Mouse (Mus musculus): ENCODE results near the gene Chd4.
"Not testable (repeated sequence)": the region's sequence is repeated elsewhere in the genome, so short reads cannot be mapped to it uniquely, and the experiment has no call there.

Chd4 gene

DNA sequence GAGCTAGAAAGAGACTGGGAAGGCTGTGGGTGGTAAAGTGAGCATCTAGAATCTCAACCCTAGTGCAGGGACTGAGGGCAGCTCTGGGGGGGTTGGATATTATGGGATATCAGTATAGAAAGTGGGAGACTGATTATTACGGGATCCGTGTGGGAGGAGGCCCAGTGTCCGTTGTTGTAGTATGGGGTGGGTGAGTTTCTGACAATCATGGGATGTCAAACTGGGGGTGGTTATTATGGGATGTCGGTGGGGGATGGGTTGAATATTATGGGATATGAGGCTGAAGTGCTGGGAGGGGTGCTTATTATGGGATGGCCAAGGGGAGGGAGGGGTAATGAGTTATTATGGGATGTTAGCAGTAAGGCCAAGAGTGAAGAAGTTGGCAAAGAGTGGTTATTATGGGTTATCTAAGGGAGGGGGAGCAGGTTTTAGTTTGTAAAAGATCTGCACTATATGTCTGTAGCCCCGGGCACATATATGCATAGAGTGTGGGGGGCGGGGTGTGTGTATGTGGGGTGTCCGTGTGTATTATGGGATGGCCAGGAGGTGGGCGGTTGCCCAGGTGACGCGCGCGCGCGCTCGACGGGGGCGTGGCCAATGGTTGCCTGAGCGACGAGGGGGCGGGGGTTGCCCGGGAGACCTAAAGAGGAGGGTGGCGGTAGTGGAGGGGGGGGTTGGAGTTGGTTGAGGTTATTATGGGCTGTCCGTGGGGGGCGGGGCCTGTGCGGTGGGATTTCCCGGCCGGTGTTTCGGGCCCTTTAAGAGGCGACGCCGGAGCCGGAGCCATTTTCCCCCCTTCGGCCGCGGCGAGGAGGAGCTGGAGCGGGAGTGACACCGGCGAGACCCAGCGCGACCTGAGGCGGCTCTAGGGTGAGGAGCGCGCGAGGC lies at the start of gene Chd4:
Gene Chd4 (plus strand): TSS at position 591 of the 888 bp plus-strand sequence.
- peak; percentile 99 for DNase-seq

GRCm38 (mm10) chr6:125046691-125047090 lies 49.1 kb upstream of the Chd4 start:
- DNase-seq = peak; percentile 90

GRCm38 (mm10) chr6:125049678-125050077 lies 46.1 kb upstream of the Chd4 start, which contains the start of gene Acrbp:
Gene Acrbp (plus strand): TSS chr6:125049689.
- DNase-seq = no peak

GRCm38 (mm10) chr6:125051237-125051636 lies 44.5 kb upstream of the Chd4 start:
- DNase-seq = no peak

DNA sequence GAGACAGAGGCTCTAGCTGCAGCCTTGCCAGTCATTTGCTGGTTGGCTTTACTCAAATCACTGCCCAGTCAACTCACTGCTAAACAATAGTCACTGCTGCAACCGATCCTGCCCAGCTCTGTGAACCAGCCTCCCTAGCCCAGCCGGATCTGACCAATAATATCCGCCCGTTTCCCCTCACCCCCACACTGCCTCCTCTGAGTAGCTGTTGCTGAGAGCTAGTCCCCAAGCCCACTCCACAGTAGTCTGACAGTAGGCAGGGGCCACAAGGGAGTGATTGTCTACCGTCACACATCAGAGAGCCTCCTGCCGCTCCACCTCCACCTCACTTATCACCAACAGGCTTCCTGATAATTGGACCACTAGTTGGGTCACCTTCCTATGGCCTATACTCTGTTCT lies 34.3 kb upstream of the Chd4 start:
- DNase-seq = no peak

- no peak for DNase-seq
Observed at GRCm38 (mm10) chr6:125062511-125062910, 33.3 kb upstream of the Chd4 start.

DNA sequence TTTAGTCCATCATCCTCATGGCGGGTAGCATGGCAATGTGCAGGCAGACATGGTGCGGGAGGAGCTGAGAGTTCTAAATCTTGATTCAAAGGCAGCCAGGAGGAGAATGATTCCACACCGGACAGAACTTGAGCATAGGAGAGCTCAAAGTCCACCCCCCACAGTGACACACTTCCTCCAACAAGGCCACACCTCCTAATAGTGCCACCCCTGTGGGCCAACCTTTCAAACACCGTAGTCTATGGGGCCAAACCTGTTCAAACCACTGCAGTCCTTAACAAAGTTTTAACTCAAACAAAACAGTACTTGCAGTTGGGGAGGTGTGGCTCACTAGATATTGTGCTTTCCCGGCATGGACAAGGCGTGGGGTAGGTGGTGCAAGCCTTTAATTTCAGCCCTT lies 31.9 kb upstream of the Chd4 start:
- DNase-seq = no peak

DNA sequence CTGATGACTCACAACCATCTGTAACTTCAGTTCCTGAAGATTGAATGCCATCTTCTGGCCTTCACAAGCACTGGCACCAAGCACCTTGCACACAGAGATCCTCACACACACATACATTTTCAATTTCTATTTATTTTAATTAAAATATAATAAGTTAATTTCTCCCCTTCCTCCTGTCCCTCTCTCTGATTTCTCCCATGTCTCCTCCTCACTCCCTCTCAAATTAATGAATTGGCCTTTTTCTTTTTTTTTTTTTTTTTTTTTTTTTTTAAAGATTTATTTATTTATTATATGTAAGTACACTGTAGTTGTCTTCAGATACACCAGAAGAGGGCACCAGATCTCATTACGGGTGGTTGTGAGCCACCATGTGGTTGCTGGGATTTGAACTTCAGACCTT lies 30.6 kb upstream of the Chd4 start:
- DNase-seq = not testable (repeated sequence)

GRCm38 (mm10) chr6:125067571-125067995 lies 28.2 kb upstream of the Chd4 start, which contains the start of gene Lpar5:
Gene Lpar5 (plus strand): TSS chr6:125067920.
- no peak for DNase-seq

GRCm38 (mm10) chr6:125071170-125071895 lies 24.4 kb upstream of the Chd4 start:
- DNase-seq = no peak

DNA sequence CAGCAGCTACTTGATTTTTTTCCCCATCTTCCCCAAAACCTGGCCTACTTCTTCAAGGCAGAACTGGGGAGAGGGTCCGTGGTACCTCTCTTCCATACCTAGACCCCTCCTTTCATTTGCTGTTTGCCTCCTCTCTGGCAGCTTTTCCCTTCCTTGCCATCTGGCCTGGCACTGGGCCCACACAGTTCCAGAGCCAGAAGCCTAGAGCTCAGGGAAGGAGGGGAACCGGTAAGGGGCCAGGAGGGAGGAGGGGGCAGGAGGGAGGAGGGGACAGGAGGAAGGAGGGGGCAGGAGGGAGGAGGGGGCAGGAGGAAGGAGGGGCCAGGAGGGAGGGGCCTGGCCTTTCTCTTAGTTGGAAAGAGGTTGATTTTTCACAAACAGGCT lies 23.9 kb upstream of the Chd4 start:
- peak; percentile 80 for DNase-seq

GRCm38 (mm10) chr6:125073825-125074224 lies 22.0 kb upstream of the Chd4 start:
- no peak for DNase-seq

DNA sequence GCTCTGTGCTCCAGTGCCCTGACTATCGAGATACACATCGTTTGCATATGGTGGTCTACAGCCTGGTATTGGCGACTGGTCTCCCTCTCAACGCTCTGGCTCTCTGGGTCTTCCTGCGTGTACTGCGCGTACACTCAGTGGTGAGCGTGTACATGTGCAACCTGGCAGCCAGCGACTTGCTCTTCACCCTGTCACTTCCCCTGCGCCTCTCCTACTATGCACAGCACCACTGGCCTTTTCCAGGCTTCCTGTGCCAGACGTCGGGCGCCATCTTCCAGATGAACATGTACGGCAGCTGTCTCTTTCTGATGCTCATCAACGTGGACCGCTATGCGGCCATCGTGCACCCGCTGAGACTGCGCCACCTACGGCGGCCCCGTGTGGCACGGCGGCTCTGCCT lies 14.4 kb upstream of the Chd4 start:
- DNase-seq = no peak

GRCm38 (mm10) chr6:125081797-125082560 lies 13.8 kb upstream of the Chd4 start:
- peak; percentile 93 for DNase-seq

DNA sequence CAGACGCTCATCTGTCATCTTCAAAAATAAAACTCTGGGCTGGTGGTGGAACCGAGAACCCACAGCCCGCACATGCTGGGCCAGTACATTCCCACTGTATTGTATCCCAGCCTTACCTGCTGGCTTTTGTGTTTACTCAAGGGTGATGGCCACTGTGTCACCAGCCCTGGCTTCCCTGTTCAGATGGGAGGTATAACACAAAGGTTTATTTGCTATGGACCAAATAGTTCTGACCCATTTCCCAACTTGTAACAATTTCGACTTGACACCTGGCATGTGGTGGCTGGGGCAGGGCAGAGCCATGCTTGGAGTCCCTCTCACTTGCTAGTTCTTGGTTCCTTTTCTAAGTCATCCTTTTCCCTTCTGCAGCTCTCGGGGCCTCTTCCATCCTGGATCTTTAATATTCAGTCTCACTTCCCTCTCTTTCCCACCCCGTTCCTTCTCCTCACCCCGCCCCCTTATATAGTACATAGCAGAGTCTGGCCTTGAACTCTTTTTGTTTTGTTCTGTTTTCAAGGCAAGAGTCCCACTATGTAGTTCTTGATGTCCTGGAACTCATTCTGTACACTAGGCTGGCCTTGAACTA lies 12.9 kb upstream of the Chd4 start:
- DNase-seq = no peak

DNA sequence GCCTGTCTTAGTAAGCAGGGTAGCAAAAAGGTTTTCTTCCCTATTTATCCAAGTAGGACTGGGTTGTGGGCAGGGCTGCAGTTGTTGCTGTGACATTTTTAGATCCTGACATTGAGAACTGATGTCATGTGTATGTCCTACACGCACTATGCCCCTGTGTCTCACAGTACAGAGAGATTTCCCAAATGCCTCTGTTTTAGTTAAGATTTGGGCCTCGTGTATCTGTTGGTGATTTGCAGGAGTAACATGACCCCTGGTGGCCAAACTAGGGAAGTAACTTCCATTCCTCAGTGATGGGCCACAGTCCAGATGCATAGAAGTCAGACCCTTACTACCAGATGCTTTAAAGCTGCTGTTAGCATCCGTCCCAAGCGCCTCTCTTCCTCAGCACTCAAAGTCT lies 11.4 kb upstream of the Chd4 start:
- DNase-seq = peak; percentile 39

DNA sequence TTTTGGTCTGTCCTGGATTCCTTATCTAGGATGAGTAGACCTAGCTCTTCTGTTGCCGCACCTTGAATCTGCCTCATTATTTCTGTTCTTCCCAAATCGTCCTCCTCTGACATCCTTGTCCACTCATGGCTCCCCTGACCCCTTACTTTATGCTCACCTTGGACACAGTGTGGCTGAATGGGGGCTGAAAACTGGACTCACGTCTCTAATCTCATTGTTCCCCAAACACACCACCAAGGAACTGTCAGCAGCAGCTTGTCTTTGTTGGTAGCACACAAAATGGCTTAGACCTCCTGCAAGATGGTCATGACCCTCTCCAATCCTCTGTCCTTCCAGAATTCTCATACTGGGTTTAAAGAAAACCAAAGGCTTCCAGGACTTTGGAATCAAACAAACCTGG lies 7.8 kb upstream of the Chd4 start:
- DNase-seq = no peak

- DNase-seq = peak; percentile 77
Observed at GRCm38 (mm10) chr6:125088561-125089321, 7.0 kb upstream of the Chd4 start.

GRCm38 (mm10) chr6:125089521-125090321 lies 6.1 kb upstream of the Chd4 start:
- DNase-seq = peak; percentile 79

DNA sequence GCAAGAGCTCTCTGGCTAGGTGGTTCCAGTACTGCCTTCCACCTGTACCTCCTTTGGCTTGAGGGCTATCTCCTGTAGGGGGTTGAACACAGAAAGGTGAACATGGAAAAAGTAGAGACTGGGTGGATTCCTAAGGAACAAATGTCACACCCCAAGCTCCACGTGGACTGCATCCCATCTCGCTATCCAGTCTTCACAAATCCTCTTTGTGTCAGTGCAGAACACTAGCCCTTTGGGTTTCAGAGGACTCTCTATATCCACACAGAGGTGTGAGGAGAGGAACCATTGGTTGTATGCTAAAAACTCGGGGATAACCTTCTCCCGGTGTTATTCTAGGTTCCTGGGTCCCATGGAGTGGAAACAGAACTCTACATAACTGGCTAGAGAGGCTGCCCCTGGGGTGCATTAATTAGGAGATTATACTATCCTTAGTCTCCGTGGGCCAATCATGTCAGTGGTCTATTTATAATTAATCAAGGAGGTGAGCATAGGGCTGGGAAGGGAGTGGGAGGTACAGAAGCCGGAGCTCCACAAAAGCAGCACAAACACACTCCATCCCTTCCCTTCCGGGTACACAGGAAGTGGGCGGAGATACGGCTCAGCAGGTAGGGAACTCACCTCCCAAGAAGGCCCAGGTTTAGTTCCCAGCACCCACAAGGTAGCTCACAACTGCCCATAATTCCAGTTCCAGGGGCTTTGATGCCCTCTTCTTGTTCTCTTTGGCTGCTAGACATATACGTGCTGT lies 5.3 kb upstream of the Chd4 start:
- no peak for DNase-seq
